Mouse (Mus musculus): ENCODE data around the gene Serpina16.
A peak's percentile ranks its signal among the peaks of the same experiment; 100 is the strongest.

The Serpina16 gene

GRCm38 (mm10) chr12:103657991-103658390 lies 17.9 kb downstream of the Serpina16 start:
- no peak for DNase-seq (ENCODE audit: extremely low spot score, low read depth, low spot score)

- DNase-seq (ENCODE audit: extremely low spot score, low read depth, low spot score), result no peak
Measured at GRCm38 (mm10) chr12:103656848-103657626, 18.9 kb downstream of the Serpina16 start, which contains the start of gene Serpina6. TSS of gene Serpina6 (minus strand) at chr12:103657212.

- DNase-seq (ENCODE audit: extremely low spot score, low read depth, low spot score), result no peak
Measured at GRCm38 (mm10) chr12:103655123-103656044, 20.6 kb downstream of the Serpina16 start.

- no peak for DNase-seq (ENCODE audit: extremely low spot score, low read depth, low spot score)
Measured at GRCm38 (mm10) chr12:103653836-103654235, 22.1 kb downstream of the Serpina16 start.

- no peak for DNase-seq (ENCODE audit: extremely low spot score, low read depth, low spot score)
Measured at GRCm38 (mm10) chr12:103646314-103646713, 29.6 kb downstream of the Serpina16 start.

GRCm38 (mm10) chr12:103644601-103645000 lies 31.3 kb downstream of the Serpina16 start:
- no peak for DNase-seq (ENCODE audit: extremely low spot score, low read depth, low spot score)

GRCm38 (mm10) chr12:103643818-103644217 lies 32.1 kb downstream of the Serpina16 start:
- no peak for DNase-seq (ENCODE audit: extremely low spot score, low read depth, low spot score)

GRCm38 (mm10) chr12:103643336-103643735 lies 32.6 kb downstream of the Serpina16 start:
- peak; percentile 35 for DNase-seq (ENCODE audit: extremely low spot score, low read depth, low spot score)

GRCm38 (mm10) chr12:103635846-103636245 lies 40.1 kb downstream of the Serpina16 start:
- DNase-seq (ENCODE audit: extremely low spot score, low read depth, low spot score), result no peak

- DNase-seq (ENCODE audit: extremely low spot score, low read depth, low spot score), result no peak
Measured at GRCm38 (mm10) chr12:103634430-103634829, 41.5 kb downstream of the Serpina16 start.

- no peak for DNase-seq (ENCODE audit: extremely low spot score, low read depth, low spot score)
Measured at GRCm38 (mm10) chr12:103631203-103631612, 44.7 kb downstream of the Serpina16 start, which contains the start of gene Serpina10. TSS of gene Serpina10 (minus strand) at chr12:103631444.
